Mouse (Mus musculus): Measurements from ENCODE around the gene Wwox. TPM values are rescaled to one million over a fixed set of nuclear protein-coding genes. Genes with fewer than 3 reads are reported as not detected.

Gene Wwox
- polyA plus RNA-seq, 1 experiment = 12.4 TPM

GRCm38 (mm10) chr8:115088162-115088561 is 648.7 kb downstream of the Wwox start:
- TF ChIP-seq CTCF (IDR thresholded peaks at IDR 0.05; ENCODE audit: low read depth, low read length) (no peak), POLR2A (IDR thresholded peaks at IDR 0.05; ENCODE audit: borderline replicate concordance, low read depth, low read length) (no peak)
- H3K27ac ChIP-seq (ENCODE audit: insufficient read depth, low read depth, low read length) = no peak overlapping the region
- H3K4me3 ChIP-seq (ENCODE audit: insufficient read depth, low read length) = no peak overlapping the region
- no peaks in the 10 kb centered on the region for H3K4me1 ChIP-seq (ENCODE audit: control insufficient read depth, insufficient read depth, low read length)

DNA sequence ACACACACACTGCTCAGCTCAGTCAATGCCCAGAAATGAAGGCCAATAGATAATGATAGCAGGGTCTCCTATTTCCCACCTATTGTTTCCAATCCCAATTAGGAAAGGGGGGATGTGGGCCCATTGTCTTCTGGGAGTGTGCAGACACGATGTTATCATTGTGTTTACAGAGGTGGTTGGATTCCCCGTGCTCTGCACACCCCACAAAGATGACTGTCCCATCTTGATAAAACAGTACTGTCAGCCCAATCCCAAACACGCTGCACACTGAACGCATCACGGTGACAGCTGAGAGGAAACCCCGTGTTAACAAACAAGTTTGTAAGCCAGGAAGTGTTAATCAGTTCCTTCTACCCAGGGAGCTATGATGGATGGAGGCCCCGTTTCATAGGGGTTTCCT is 650.3 kb downstream of the Wwox start:
- no peak overlapping the region for H3K4me3 ChIP-seq (ENCODE audit: insufficient read depth, low read length)
- no peak for TF ChIP-seq POLR2A (IDR thresholded peaks at IDR 0.05; ENCODE audit: borderline replicate concordance, low read depth, low read length)
- TF ChIP-seq CTCF (IDR thresholded peaks at IDR 0.05; ENCODE audit: low read depth, low read length) = no peak
- no peaks in the 10 kb centered on the region for H3K4me1 ChIP-seq (ENCODE audit: control insufficient read depth, insufficient read depth, low read length)
- no peak overlapping the region for H3K27ac ChIP-seq (ENCODE audit: insufficient read depth, low read depth, low read length)

GRCm38 (mm10) chr8:115090202-115090601 is 650.7 kb downstream of the Wwox start:
- TF ChIP-seq POLR2A (IDR thresholded peaks at IDR 0.05; ENCODE audit: borderline replicate concordance, low read depth, low read length) (no peak), CTCF (IDR thresholded peaks at IDR 0.05; ENCODE audit: low read depth, low read length) (no peak)
- no peaks in the 10 kb centered on the region for H3K4me1 ChIP-seq (ENCODE audit: control insufficient read depth, insufficient read depth, low read length)
- H3K4me3 ChIP-seq (ENCODE audit: insufficient read depth, low read length) = no peak overlapping the region
- H3K27ac ChIP-seq (ENCODE audit: insufficient read depth, low read depth, low read length) = no peak overlapping the region

GRCm38 (mm10) chr8:115095548-115095947 is 656.1 kb downstream of the Wwox start:
- H3K4me3 ChIP-seq (ENCODE audit: insufficient read depth, low read length) = no peak overlapping the region
- no peaks in the 10 kb centered on the region for H3K4me1 ChIP-seq (ENCODE audit: control insufficient read depth, insufficient read depth, low read length)
- H3K27ac ChIP-seq (ENCODE audit: insufficient read depth, low read depth, low read length) = no peak overlapping the region
- TF ChIP-seq POLR2A (IDR thresholded peaks at IDR 0.05; ENCODE audit: borderline replicate concordance, low read depth, low read length) = no peak
- TF ChIP-seq CTCF (IDR thresholded peaks at IDR 0.05; ENCODE audit: low read depth, low read length) = peak; percentile 68

DNA sequence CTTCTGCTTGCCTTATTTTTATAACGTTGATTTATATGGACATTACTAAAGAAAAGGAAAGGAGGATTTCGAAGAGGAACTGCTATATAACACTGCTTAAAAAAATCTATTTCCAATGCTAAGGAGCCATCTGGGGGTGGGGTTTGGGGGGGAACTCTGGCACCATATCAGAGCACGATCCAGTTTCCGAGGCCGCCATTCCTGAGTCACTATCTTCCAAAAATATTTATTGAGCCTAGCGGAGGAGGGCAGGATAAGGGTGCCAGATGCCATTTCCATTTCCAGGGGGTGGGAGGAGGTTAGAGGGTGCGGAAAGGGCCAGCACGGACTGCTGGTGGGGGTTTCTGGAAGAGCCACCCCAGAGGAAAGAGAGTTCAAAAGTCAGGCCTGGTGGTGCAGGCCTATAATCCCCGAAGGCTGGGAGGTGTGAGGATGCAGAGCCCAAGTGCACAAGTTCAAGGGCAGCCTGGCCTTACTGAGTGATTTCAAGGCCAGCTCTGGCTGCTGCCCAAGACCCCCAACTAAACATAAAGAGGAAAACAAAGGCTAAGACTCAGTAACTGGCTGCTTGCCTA is 658.6 kb downstream of the Wwox start:
- Histone ChIP-seq H3K4me3 (ENCODE audit: insufficient read depth, low read length) (no peak overlapping the region), H3K4me1 (ENCODE audit: control insufficient read depth, insufficient read depth, low read length) (no peaks in the 10 kb centered on the region), H3K27ac (ENCODE audit: insufficient read depth, low read depth, low read length) (no peak overlapping the region)
- no peak for TF ChIP-seq CTCF (IDR thresholded peaks at IDR 0.05; ENCODE audit: low read depth, low read length)
- no peak for TF ChIP-seq POLR2A (IDR thresholded peaks at IDR 0.05; ENCODE audit: borderline replicate concordance, low read depth, low read length)

DNA sequence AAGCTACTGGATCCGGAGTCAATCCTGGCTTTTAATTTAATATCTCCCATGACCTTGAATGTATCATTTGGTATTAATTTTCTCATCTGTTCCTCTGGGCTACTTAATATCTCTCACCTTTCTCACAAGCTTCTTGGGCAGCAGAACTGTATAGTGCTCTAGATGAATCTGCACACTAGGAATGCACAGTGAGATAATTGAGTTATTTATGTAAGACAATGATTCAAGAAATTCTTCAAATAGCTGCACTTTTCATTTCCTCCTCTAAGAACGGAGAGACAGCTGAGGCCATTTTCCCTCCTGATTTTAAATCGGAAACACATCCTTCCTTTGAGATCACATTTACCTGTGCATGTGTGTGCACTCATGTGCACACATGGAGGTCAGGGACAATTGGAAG is 669.9 kb downstream of the Wwox start:
- Histone ChIP-seq H3K4me3 (ENCODE audit: insufficient read depth, low read length) (no peak overlapping the region), H3K27ac (ENCODE audit: insufficient read depth, low read depth, low read length) (no peak overlapping the region), H3K4me1 (ENCODE audit: control insufficient read depth, insufficient read depth, low read length) (no peaks in the 10 kb centered on the region)
- TF ChIP-seq POLR2A (IDR thresholded peaks at IDR 0.05; ENCODE audit: borderline replicate concordance, low read depth, low read length) (no peak), CTCF (IDR thresholded peaks at IDR 0.05; ENCODE audit: low read depth, low read length) (no peak)

GRCm38 (mm10) chr8:115110423-115110822 is 671.0 kb downstream of the Wwox start:
- Histone ChIP-seq H3K4me1 (ENCODE audit: control insufficient read depth, insufficient read depth, low read length) (no peaks in the 10 kb centered on the region), H3K27ac (ENCODE audit: insufficient read depth, low read depth, low read length) (no peak overlapping the region), H3K4me3 (ENCODE audit: insufficient read depth, low read length) (no peak overlapping the region)
- TF ChIP-seq POLR2A (IDR thresholded peaks at IDR 0.05; ENCODE audit: borderline replicate concordance, low read depth, low read length) = no peak
- no peak for TF ChIP-seq CTCF (IDR thresholded peaks at IDR 0.05; ENCODE audit: low read depth, low read length)

DNA sequence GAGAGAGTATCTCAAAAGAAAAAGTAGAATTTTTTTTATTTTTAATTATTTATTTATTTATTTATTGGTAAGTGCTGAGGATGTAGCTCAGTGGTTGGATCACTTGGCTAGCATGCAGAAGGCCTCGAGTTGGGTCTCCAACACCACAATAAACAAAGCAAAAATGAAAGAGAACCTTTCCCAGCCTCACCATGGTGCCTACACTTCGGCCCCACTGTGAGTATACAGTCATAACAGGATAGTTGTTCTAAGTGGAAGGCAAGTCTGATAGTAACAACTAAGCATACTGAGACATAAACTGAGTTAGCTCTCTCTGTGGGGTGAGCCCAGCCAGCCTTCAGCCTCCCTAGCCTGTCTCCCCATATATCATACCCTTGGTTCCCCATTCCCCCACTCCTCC is 672.6 kb downstream of the Wwox start:
- Histone ChIP-seq H3K27ac (ENCODE audit: insufficient read depth, low read depth, low read length) (no peak overlapping the region), H3K4me1 (ENCODE audit: control insufficient read depth, insufficient read depth, low read length) (no peaks in the 10 kb centered on the region), H3K4me3 (ENCODE audit: insufficient read depth, low read length) (no peak overlapping the region)
- TF ChIP-seq POLR2A (IDR thresholded peaks at IDR 0.05; ENCODE audit: borderline replicate concordance, low read depth, low read length) (no peak), CTCF (IDR thresholded peaks at IDR 0.05; ENCODE audit: low read depth, low read length) (no peak)

- Histone ChIP-seq H3K4me3 (ENCODE audit: insufficient read depth, low read length) (no peak overlapping the region), H3K27ac (ENCODE audit: insufficient read depth, low read depth, low read length) (no peak overlapping the region), H3K4me1 (ENCODE audit: control insufficient read depth, insufficient read depth, low read length) (no peaks in the 10 kb centered on the region)
- TF ChIP-seq POLR2A (IDR thresholded peaks at IDR 0.05; ENCODE audit: borderline replicate concordance, low read depth, low read length) (no peak), CTCF (IDR thresholded peaks at IDR 0.05; ENCODE audit: low read depth, low read length) (no peak)
Measured at GRCm38 (mm10) chr8:115114498-115114897, 675.0 kb downstream of the Wwox start.

DNA sequence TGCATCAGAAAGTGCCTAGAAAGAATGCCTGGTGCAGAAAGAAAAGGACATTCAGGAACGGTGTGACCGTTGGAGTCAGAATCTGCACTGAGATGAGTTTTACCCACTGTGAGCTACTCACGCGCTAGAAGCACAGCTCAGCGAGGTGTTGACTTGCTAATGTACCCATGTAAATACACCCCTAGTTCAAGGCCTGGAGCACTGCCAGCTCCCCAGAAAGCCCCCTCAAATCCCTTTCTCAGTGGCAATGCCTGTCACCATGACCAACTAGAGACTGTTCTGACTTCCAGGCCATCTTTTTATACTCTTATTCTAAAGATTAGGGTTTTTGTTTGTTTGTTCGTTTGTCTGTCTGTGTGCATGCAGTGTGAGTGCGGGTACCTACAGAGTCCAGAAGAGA is 686.6 kb downstream of the Wwox start:
- Histone ChIP-seq H3K4me1 (ENCODE audit: control insufficient read depth, insufficient read depth, low read length) (no peaks in the 10 kb centered on the region), H3K27ac (ENCODE audit: insufficient read depth, low read depth, low read length) (no peak overlapping the region), H3K4me3 (ENCODE audit: insufficient read depth, low read length) (no peak overlapping the region)
- no peak for TF ChIP-seq CTCF (IDR thresholded peaks at IDR 0.05; ENCODE audit: low read depth, low read length)
- TF ChIP-seq POLR2A (IDR thresholded peaks at IDR 0.05; ENCODE audit: borderline replicate concordance, low read depth, low read length) = no peak

DNA sequence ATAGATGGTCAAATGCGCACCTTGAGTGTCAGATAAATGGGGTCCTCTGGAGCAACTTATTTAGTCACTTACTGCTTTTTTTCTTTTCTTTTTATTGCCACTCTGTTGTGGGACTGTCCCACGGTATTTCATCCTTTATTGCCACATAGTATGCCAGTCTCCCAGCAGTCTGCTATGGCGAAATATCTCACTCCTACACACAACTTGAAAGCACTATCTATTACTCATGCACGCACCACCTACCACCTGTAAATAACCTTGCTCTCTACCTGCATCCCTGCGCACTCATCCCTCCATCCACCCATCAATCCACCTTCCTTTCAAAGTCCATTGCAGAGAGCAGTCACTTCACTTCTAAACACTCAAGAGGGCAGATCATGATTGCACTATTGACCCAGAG is 687.2 kb downstream of the Wwox start:
- H3K4me1 ChIP-seq (ENCODE audit: control insufficient read depth, insufficient read depth, low read length) = no peaks in the 10 kb centered on the region
- no peak overlapping the region for H3K4me3 ChIP-seq (ENCODE audit: insufficient read depth, low read length)
- no peak overlapping the region for H3K27ac ChIP-seq (ENCODE audit: insufficient read depth, low read depth, low read length)
- TF ChIP-seq CTCF (IDR thresholded peaks at IDR 0.05; ENCODE audit: low read depth, low read length) (no peak), POLR2A (IDR thresholded peaks at IDR 0.05; ENCODE audit: borderline replicate concordance, low read depth, low read length) (no peak)
